Comparison of ENCODE assay signal across 22 mouse cellular contexts in the genomic region with DNA sequence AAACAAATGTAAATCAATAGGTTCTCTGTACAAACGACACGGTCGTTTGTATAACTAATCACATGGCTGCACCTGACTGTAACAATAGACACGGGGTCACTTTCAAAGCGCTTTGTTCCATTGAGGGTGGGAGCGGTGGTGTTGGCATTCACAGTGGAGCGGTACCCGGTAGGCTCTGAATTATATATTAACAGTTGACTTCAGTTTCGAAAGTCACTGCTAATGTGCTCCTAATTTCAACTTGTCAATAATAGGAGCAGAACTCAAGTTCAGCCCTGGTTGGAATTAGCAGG.
DNase-seq lines count a peak whose midpoint lies in the region; ATAC-seq and TF ChIP-seq lines count a peak whose summit lies in the region.
"Had no signal": no experiment of that assay in that cellular context is flagged by ENCODE, and none has a peak within 500 bp of the region (broad histone marks: within the 10 kb centered on the region; RNA-seq: fewer than 3 reads in every experiment).

No protein-coding gene starts in this region.

- ATAC-seq in kidney, embryonic 16.5 days (ENCODE audit: low FRiP score, low TSS enrichment): peak; percentile 66; the same call in 1 of the 2 replicates
- 0 out of 2 replicates have a peak, but pooled peaks have one; percentile 50 for ATAC-seq in stomach, embryonic 15.5 days (ENCODE audit: insufficient read depth, low FRiP score, low read depth)
- no peak for ATAC-seq in midbrain, embryonic 13.5 days
- ATAC-seq: forebrain, embryonic 13.5 days; forebrain, postnatal 0 days had no signal

- H3K4me1 ChIP-seq in kidney, embryonic 16.5 days (ENCODE audit: insufficient read depth, low read length): peaks cover 20% of the 10 kb centered on the region; the same call in 1 of the 2 replicates
- H3K4me1 ChIP-seq in ES-Bruce4 (ENCODE audit: control insufficient read depth, insufficient read depth, low read length): peaks cover 2% of the 10 kb centered on the region
- peaks cover 3% of the 10 kb centered on the region; the same call in 1 of the 2 replicates for H3K4me1 ChIP-seq in stomach, embryonic 15.5 days
- H3K4me1 ChIP-seq in midbrain, embryonic 13.5 days (replicated peaks): no peaks in the 10 kb centered on the region
- H3K4me1 ChIP-seq: hindbrain, embryonic 15.5 days had no signal

- TF ChIP-seq POLR2A in ES-Bruce4 (IDR thresholded peaks at IDR 0.05; ENCODE audit: insufficient read depth, low read length): no peak

- no peak for TF ChIP-seq CTCF in ES-Bruce4 (IDR thresholded peaks at IDR 0.05; ENCODE audit: low read depth, low read length)

- H3K9ac ChIP-seq in kidney, embryonic 16.5 days (replicated peaks; ENCODE audit: low read length): no peak overlapping the region
- H3K9ac ChIP-seq in ES-Bruce4 (ENCODE audit: low read depth, poor library complexity, severe bottlenecking): no peak overlapping the region
- H3K9ac ChIP-seq in stomach, embryonic 15.5 days: no peak overlapping the region
- no peak overlapping the region for H3K9ac ChIP-seq in midbrain, embryonic 13.5 days (replicated peaks)
- H3K9ac ChIP-seq: embryonic facial prominence, embryonic 12.5 days; forebrain, embryonic 13.5 days; forebrain, postnatal 0 days; heart, embryonic 12.5 days; hindbrain, embryonic 15.5 days had no signal

- H3K4me2 ChIP-seq in kidney, embryonic 16.5 days (replicated peaks; ENCODE audit: low read depth, low read length): peak overlapping the region; percentile 21
- H3K4me2 ChIP-seq in stomach, embryonic 15.5 days: peak overlapping the region; percentile 31
- H3K4me2 ChIP-seq in midbrain, embryonic 13.5 days (replicated peaks): no peak overlapping the region
- H3K4me2 ChIP-seq: embryonic facial prominence, embryonic 12.5 days; forebrain, embryonic 13.5 days; heart, embryonic 12.5 days; hindbrain, embryonic 15.5 days had no signal

- no peaks in the 10 kb centered on the region for H3K27me3 ChIP-seq in kidney, embryonic 16.5 days (ENCODE audit: insufficient read depth, low read length)
- H3K27me3 ChIP-seq in ES-Bruce4 (ENCODE audit: control insufficient read depth, insufficient read depth, low read length, poor library complexity, severe bottlenecking): no peaks in the 10 kb centered on the region
- no peaks in the 10 kb centered on the region for H3K27me3 ChIP-seq in stomach, embryonic 15.5 days (replicated peaks)
- H3K27me3 ChIP-seq in midbrain, embryonic 13.5 days: no peaks in the 10 kb centered on the region
- H3K27me3 ChIP-seq: CH12.LX; embryonic facial prominence, embryonic 12.5 days; forebrain, embryonic 13.5 days; heart, embryonic 12.5 days; hindbrain, embryonic 15.5 days had no signal

- peak; percentile 80 for TF ChIP-seq EP300 in ES-Bruce4 (IDR thresholded peaks at IDR 0.05; ENCODE audit: insufficient read depth, low read depth, low read length)

- no peak overlapping the region for H3K4me3 ChIP-seq in kidney, embryonic 16.5 days (ENCODE audit: low read length)
- no peak overlapping the region for H3K4me3 ChIP-seq in ES-Bruce4 (ENCODE audit: low read depth, low read length)
- no peak overlapping the region for H3K4me3 ChIP-seq in stomach, embryonic 15.5 days (replicated peaks)
- no peak overlapping the region for H3K4me3 ChIP-seq in midbrain, embryonic 13.5 days (replicated peaks)
- H3K4me3 ChIP-seq: embryonic facial prominence, embryonic 12.5 days; forebrain, embryonic 13.5 days; gastrocnemius, adult 2 months; heart, embryonic 12.5 days; hindbrain, embryonic 10.5 days; hindbrain, embryonic 15.5 days had no signal

- no peaks in the 10 kb centered on the region for H3K9me3 ChIP-seq in kidney, embryonic 16.5 days (ENCODE audit: low read length)
- H3K9me3 ChIP-seq in ES-Bruce4 (replicated peaks; ENCODE audit: control insufficient read depth, insufficient read depth, low read length, poor library complexity, severe bottlenecking): no peaks in the 10 kb centered on the region
- no peaks in the 10 kb centered on the region for H3K9me3 ChIP-seq in stomach, embryonic 15.5 days
- H3K9me3 ChIP-seq in midbrain, embryonic 13.5 days: no peaks in the 10 kb centered on the region
- H3K9me3 ChIP-seq: embryonic facial prominence, embryonic 12.5 days; forebrain, embryonic 13.5 days; G1E; heart, embryonic 12.5 days; hindbrain, embryonic 10.5 days; hindbrain, embryonic 15.5 days had no signal

- H3K27ac ChIP-seq in kidney, embryonic 16.5 days (ENCODE audit: low read length): no peak overlapping the region
- H3K27ac ChIP-seq in ES-Bruce4 (ENCODE audit: insufficient read depth, low read length): no peak overlapping the region; the same call in 1 of the 2 replicates
- H3K27ac ChIP-seq in stomach, embryonic 15.5 days: no peak overlapping the region
- no peak overlapping the region for H3K27ac ChIP-seq in midbrain, embryonic 13.5 days
- H3K27ac ChIP-seq: embryonic facial prominence, embryonic 12.5 days; forebrain, embryonic 13.5 days; gastrocnemius, adult 2 months; hindbrain, embryonic 10.5 days; hindbrain, embryonic 15.5 days had no signal

- DNase-seq in kidney, postnatal 10 days: no peak
- DNase-seq in R1 (ENCODE audit: low read depth, low spot score): peak; percentile 89
- no peak for DNase-seq in frontal cortex, postnatal 10 days (ENCODE audit: low spot score in 2 of 2)
- DNase-seq: adrenal gland, postnatal 10 days; cerebellum, adult 11 months; cerebellum, adult 8-10 months; cerebellum, postnatal 14 days; embryo, embryonic 11 days; forebrain, postnatal 0 days; gastrocnemius, adult 2 months; gastrocnemius, postnatal 25 days had no signal

- WGBS in kidney, embryonic 16.5 days: 30% methylated on average over 9 of the region's 9 CpGs
- WGBS in stomach, embryonic 15.5 days: 51% methylated on average over 9 of the region's 9 CpGs
- WGBS in midbrain, embryonic 13.5 days: 70% methylated on average over 9 of the region's 9 CpGs

- no peaks in the 10 kb centered on the region for H3K36me3 ChIP-seq in kidney, embryonic 16.5 days (ENCODE audit: insufficient read depth, low read length)
- no peaks in the 10 kb centered on the region for H3K36me3 ChIP-seq in ES-Bruce4 (ENCODE audit: control insufficient read depth, insufficient read depth, low read length, poor library complexity, severe bottlenecking)
- no peaks in the 10 kb centered on the region for H3K36me3 ChIP-seq in stomach, embryonic 15.5 days
- H3K36me3 ChIP-seq in midbrain, embryonic 13.5 days: no peaks in the 10 kb centered on the region
- H3K36me3 ChIP-seq: embryonic facial prominence, embryonic 12.5 days; G1E; heart, embryonic 12.5 days; hindbrain, embryonic 10.5 days; hindbrain, embryonic 15.5 days had no signal
